Mouse (Mus musculus) small intestine, adult 2 months (tissue): ENCODE results near the gene Lgals3. TPM values are rescaled to one million over a fixed set of nuclear protein-coding genes. Genes with fewer than 3 reads are reported as not detected.

Experiments
- H3K27ac ChIP-seq: fragments of 200-500 bp; 2 replicates; pipeline ENCODE4 v1.5.1; 2012; ENCODE audit warnings: low read depth, low read length, control low read depth, inconsistent platforms; ENCODE audit not compliant: insufficient read depth
- H3K27me3 ChIP-seq: fragments of 200-500 bp; 2 replicates; pipeline ENCODE4 v1.6.1; 2012; ENCODE audit warnings: mild to moderate bottlenecking, moderate library complexity, low read length, inconsistent platforms; ENCODE audit not compliant: control insufficient read depth, insufficient read depth
- H3K36me3 ChIP-seq: fragments of 200-500 bp; 2 replicates; pipeline ENCODE4 v1.6.1; 2012; ENCODE audit warnings: mild to moderate bottlenecking, low read length, control low read depth, inconsistent platforms; ENCODE audit not compliant: control insufficient read depth, insufficient read depth
- H3K4me1 ChIP-seq: fragments of 200-500 bp; 2 replicates; pipeline ENCODE4 v1.6.1; 2012; ENCODE audit warnings: low read length, inconsistent platforms, mixed read lengths; ENCODE audit not compliant: control insufficient read depth, insufficient read depth, insufficient read length
- H3K4me3 ChIP-seq: fragments of 200-500 bp; 2 replicates; pipeline ENCODE4 v1.5.1; 2012; ENCODE audit warnings: low read depth, mild to moderate bottlenecking, control low read depth, inconsistent platforms, low read length, moderate library complexity
- CTCF ChIP-seq: fragments of 200-500 bp; IDR thresholded peaks from 2 replicates; pipeline ENCODE4 v1.5.1; 2012; ENCODE audit warnings: low read depth, mild to moderate bottlenecking, control low read depth, inconsistent platforms, low read length, moderate library complexity, mixed read lengths; ENCODE audit not compliant: insufficient replicate concordance, insufficient read length; ENCODE audit errors: extremely low read depth
- POLR2A ChIP-seq: fragments of 200-500 bp; IDR thresholded peaks from 2 replicates; pipeline ENCODE4 v1.6.1; 2012; ENCODE audit warnings: low read depth, mild to moderate bottlenecking, control low read depth, inconsistent platforms, low read length, moderate library complexity
- WGBS: fragments of 180-500 bp; shearing (Covaris S2); methylation state at CpG from one replicate; pipeline ENCODE4 v1.1.7; 2018; 5-methylcytosine and 5-hydroxymethylcytosine counted together
- polyA plus RNA-seq: library from polyadenylated mRNA; depleted of rRNA; stranded (reverse); fragments of >200 nt; gene quantifications from 2 replicates; pipeline ENCODE4 v1.2.3, GENCODE M21; 2012; rRNA removed

The Lgals3 gene
- polyA plus RNA-seq, 1 experiment: 1,527 TPM

GRCm38 (mm10) chr14:47417775-47418665 lies 50.5 kb downstream of the Lgals3 start, which contains the start of gene Dlgap5:
Gene Dlgap5 (minus strand): TSS chr14:47418407.
- Histone ChIP-seq H3K27ac (peak within 1 kb of the TSS; percentile 19; the same call in 1 of the 2 replicates), H3K4me1 (peaks cover 3% of the 10 kb centered on the region; the same call in 1 of the 2 replicates), H3K4me3 (peak within 1 kb of the TSS; percentile 78), H3K36me3 (peaks cover 4% of the 10 kb centered on the region), H3K27me3 (no peaks in the 10 kb centered on the region)
- TF ChIP-seq POLR2A (no peak), CTCF (peak; percentile 12; the same call in 1 of the 2 replicates)
- WGBS: 1% methylated on average over 36 of the region's 36 CpGs

- Histone ChIP-seq H3K27me3 (no peaks in the 10 kb centered on the region), H3K4me3 (peak overlapping the region; percentile 78), H3K36me3 (peaks cover 4% of the 10 kb centered on the region), H3K4me1 (peaks cover 3% of the 10 kb centered on the region; the same call in 1 of the 2 replicates), H3K27ac (no peak overlapping the region)
- WGBS: 22% methylated on average over 5 of the region's 5 CpGs
- TF ChIP-seq POLR2A: no peak
- no peak for TF ChIP-seq CTCF
These were observed 51.1 kb downstream of the Lgals3 start for GRCm38 (mm10) chr14:47418666-47418991.

DNA sequence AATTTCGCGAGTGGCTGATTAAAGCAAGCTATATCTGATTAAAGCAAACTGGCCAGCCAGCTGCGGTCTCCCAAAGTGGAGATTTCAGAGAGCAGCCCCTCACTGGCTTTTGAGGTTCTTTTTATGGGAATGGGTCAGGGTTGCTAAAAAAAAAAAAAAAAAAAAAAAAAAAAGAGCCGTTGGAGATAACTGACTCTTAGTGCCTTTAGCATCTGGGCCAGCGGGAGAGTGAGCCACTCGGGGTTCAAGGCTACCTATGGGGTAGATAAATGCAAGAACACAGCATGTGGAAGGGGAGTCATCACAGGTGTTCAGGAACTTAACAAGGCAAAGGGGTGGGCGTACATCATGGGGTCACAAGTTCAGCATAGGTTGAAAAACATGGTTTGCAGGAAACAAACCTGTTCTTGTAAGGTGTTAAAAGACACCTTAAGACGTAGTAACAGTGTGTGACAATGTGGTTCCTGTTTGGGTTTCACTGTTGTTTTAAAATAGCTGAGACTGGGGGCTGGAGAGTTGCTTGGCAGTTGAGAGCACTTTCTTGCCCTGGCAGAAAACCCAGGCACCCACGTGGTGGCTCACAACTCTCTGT lies 51.6 kb downstream of the Lgals3 start:
- H3K27me3 ChIP-seq: no peaks in the 10 kb centered on the region
- WGBS: 81% methylated on average over 9 of the region's 9 CpGs
- no peak overlapping the region for H3K4me3 ChIP-seq
- no peak for TF ChIP-seq CTCF
- TF ChIP-seq POLR2A: no peak
- H3K36me3 ChIP-seq: peaks cover 3% of the 10 kb centered on the region
- no peak overlapping the region for H3K27ac ChIP-seq
- peaks cover 3% of the 10 kb centered on the region; the same call in 1 of the 2 replicates for H3K4me1 ChIP-seq

DNA sequence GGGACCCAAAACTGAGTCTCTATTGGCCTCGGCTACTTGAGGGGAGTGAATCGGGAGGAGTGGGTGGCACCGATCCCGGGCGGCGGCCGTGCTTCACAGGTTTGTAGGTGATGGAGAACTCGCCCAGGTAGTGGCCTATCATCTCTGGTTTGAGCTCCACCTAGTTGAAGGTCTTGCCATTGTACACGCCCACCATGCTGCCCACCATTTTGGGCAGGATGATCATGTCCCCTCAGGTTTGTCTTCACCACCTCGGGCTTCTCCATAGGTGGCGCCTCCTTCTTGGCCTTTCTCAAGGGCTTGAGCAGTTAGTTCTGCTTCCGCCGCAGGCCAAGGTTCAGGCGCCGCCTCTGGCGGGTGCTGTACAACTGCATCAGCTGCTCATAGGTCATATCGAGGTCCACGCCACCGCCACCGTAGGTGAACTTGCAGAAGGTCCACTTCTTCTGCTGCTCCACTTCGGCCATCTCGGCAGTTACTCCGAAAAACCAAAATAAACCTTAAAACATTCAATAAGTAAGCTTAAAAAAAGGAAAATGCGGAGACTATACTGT lies 52.2 kb downstream of the Lgals3 start:
- peaks cover 3% of the 10 kb centered on the region for H3K36me3 ChIP-seq
- 94% methylated on average over 24 of the region's 24 CpGs for WGBS
- H3K4me3 ChIP-seq: no peak overlapping the region
- TF ChIP-seq POLR2A (no peak), CTCF (no peak)
- H3K4me1 ChIP-seq: peaks cover 3% of the 10 kb centered on the region; the same call in 1 of the 2 replicates
- H3K27ac ChIP-seq: no peak overlapping the region
- no peaks in the 10 kb centered on the region for H3K27me3 ChIP-seq

DNA sequence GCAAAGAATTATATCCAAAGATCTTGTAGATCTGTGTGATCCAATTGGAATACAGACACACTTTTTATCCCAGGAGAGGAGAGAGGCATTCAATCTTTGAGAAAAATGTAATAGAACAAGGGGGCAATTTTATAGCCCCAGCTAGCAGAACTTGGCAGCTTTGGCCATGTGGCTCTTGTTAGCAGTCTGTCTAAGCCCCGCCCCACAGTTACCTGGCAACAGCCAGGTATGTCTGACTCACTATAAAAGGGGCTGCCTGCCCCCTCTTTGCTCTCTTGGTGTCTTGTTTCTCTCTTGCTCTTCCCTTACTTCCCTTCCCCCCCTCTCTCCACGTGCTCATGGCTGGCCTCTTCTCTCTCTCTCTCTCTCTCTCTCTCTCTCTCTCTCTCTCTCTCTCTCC lies 54.1 kb downstream of the Lgals3 start:
- 39% methylated on average over 2 of the region's 2 CpGs for WGBS
- Histone ChIP-seq H3K27me3 (no peaks in the 10 kb centered on the region), H3K4me3 (no peak overlapping the region), H3K4me1 (peaks cover 3% of the 10 kb centered on the region; the same call in 1 of the 2 replicates), H3K36me3 (no peaks in the 10 kb centered on the region), H3K27ac (no peak overlapping the region)
- TF ChIP-seq CTCF: no peak
- TF ChIP-seq POLR2A: no peak

- Histone ChIP-seq H3K4me3 (no peak overlapping the region), H3K4me1 (0 out of 2 replicates have a peak, but pooled peaks cover under 1% of the 10 kb centered on the region), H3K27me3 (no peaks in the 10 kb centered on the region), H3K27ac (no peak overlapping the region), H3K36me3 (no peaks in the 10 kb centered on the region)
- WGBS: 72% methylated on average over 4 of the region's 4 CpGs
- TF ChIP-seq CTCF (no peak), POLR2A (no peak)
These were observed 54.9 kb downstream of the Lgals3 start for GRCm38 (mm10) chr14:47422466-47422865.

DNA sequence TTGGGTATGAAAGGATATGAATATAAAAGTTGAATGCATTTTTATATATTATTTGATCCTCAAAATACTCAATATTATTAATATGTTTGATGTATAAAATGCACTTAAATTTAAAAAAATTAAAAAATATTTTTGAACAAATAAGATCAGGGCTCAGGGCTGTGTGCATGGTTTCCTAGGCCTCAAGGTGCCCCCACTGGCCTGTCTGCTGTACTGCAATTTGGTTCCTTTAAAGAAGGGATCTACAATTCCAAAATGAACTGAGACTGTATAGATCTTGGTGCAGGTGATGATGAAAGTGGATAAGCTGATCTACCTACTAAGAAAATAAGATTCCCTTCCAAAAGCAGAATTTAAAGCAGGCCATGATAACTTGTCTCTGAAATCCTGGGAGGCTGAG lies 65.4 kb downstream of the Lgals3 start:
- Histone ChIP-seq H3K4me1 (no peaks in the 10 kb centered on the region), H3K27ac (no peak overlapping the region), H3K36me3 (no peaks in the 10 kb centered on the region), H3K4me3 (no peak overlapping the region), H3K27me3 (no peaks in the 10 kb centered on the region)
- TF ChIP-seq CTCF (peak; percentile 39; the same call in 1 of the 2 replicates), POLR2A (no peak)

Other genes with a start within 250 kb of the Lgals3 start
- gene Gch1, start 178.3 kb upstream of the Lgals3 start, polyA plus RNA-seq: 27.1 and 35.7 TPM in 2 replicates
- 0.69 and 1.3 TPM in 2 replicates for gene Wdhd1, start 90.9 kb upstream of the Lgals3 start, polyA plus RNA-seq
- 1.1 and 2.7 TPM in 2 replicates for gene Socs4, start 90.8 kb upstream of the Lgals3 start, polyA plus RNA-seq
- gene Mapk1ip1l, start 69.5 kb upstream of the Lgals3 start, polyA plus RNA-seq: 27.2 and 94.6 TPM in 2 replicates
- gene Dlgap5, start 50.7 kb downstream of the Lgals3 start, polyA plus RNA-seq: 0.42 and 2.5 TPM in 2 replicates
- gene Fbxo34, start 82.7 kb downstream of the Lgals3 start, polyA plus RNA-seq: 11.7 and 33.1 TPM in 2 replicates
- gene Atg14, start 202.9 kb downstream of the Lgals3 start, polyA plus RNA-seq: 2.2 and 5.5 TPM in 2 replicates